Mouse (Mus musculus) heart, adult 2 months (tissue): ENCODE data around the gene Nav3. TPM values are rescaled to one million over a fixed set of nuclear protein-coding genes. Genes with fewer than 3 reads are reported as not detected.

Experiments used
- DNase-seq, 2 experiments: peaks; one replicate each; pipeline ENCODE4 v3.0.0; 2021
- H3K27ac ChIP-seq: fragments of 200-600 bp; 2 replicates; pipeline ENCODE4 v1.8.1; 2022
- H3K27me3 ChIP-seq: fragments of 200-500 bp; 2 replicates; pipeline ENCODE4 v1.6.1; 2012; ENCODE audit warnings: mild to moderate bottlenecking, low read length, inconsistent platforms, mixed read lengths; ENCODE audit not compliant: control insufficient read depth, insufficient read depth
- H3K36me3 ChIP-seq: fragments of 200-500 bp; 2 replicates; pipeline ENCODE4 v1.6.1; 2012; ENCODE audit warnings: low read length, inconsistent platforms; ENCODE audit not compliant: control insufficient read depth, insufficient read depth
- H3K4me1 ChIP-seq: fragments of 200-500 bp; 2 replicates; pipeline ENCODE4 v1.6.1; 2011; ENCODE audit warnings: low read length; ENCODE audit not compliant: control insufficient read depth, insufficient read depth
- H3K4me3 ChIP-seq: fragments of 200-600 bp; 2 replicates; pipeline ENCODE4 v1.8.1; 2022
- H3K79me2 ChIP-seq: fragments of 200-500 bp; replicated peaks from 2 replicates; pipeline ENCODE4 v1.6.1; 2012; ENCODE audit warnings: mild to moderate bottlenecking, inconsistent platforms, low read length, moderate library complexity, mixed read lengths; ENCODE audit not compliant: control insufficient read depth, insufficient read depth
- H3K9ac ChIP-seq: fragments of 200-500 bp; 2 replicates; pipeline ENCODE4 v1.6.1; 2012; ENCODE audit warnings: low read depth, mild to moderate bottlenecking, control low read depth, inconsistent platforms, low read length, mixed read lengths
- CTCF ChIP-seq: fragments of 200-600 bp; IDR thresholded peaks from 2 replicates; pipeline ENCODE4 v1.8.1; 2022; ENCODE audit warnings: antibody characterized with exemption, mild to moderate bottlenecking, moderate library complexity
- EP300 ChIP-seq: fragments of 200-500 bp; IDR thresholded peaks from 2 replicates; pipeline ENCODE4 v1.6.1; 2011; ENCODE audit warnings: low read depth, low read length, control low read depth; ENCODE audit not compliant: insufficient read depth
- POLR2A ChIP-seq: fragments of 200-500 bp; IDR thresholded peaks from 2 replicates; pipeline ENCODE4 v1.6.1; 2011; ENCODE audit warnings: mild to moderate bottlenecking, low read depth, low read length, control low read depth; ENCODE audit not compliant: insufficient read depth
- WGBS: fragments of 180-500 bp; shearing (Covaris S2); methylation state at CpG from one replicate; pipeline ENCODE4 v1.1.7; 2018; 5-methylcytosine and 5-hydroxymethylcytosine counted together
- intact Hi-C: fragments of 180-260 bp; cut with DNase I; formaldehyde crosslinking; loops from one replicate; pipeline ENCODE4 v1.15.1; 2025
- polyA plus RNA-seq: library from polyadenylated mRNA; depleted of rRNA; stranded (reverse); fragments of >200 nt; gene quantifications from 2 replicates; pipeline ENCODE4 v1.2.3, GENCODE M21; 2012
- total RNA-seq, 2 experiments: library from RNA; stranded (reverse); gene quantifications; 2 replicates each; pipeline ENCODE4 v1.2.3; 2021

Nav3 gene
- total and polyA plus RNA-seq, 3 experiments = 1.1 to 3.6 (median 2.0) TPM

GRCm38 (mm10) chr10:109865391-109865790, 590.6 kb downstream of the Nav3 start:
- intact Hi-C loops = no loop called here
- no peak overlapping the region for H3K4me3 ChIP-seq
- H3K4me1 ChIP-seq = no peaks in the 10 kb centered on the region; the same call in 1 of the 2 replicates
- TF ChIP-seq CTCF (no peak), EP300 (no peak), POLR2A (no peak)
- no peaks in the 10 kb centered on the region for H3K27me3 ChIP-seq
- H3K9ac ChIP-seq = no peak overlapping the region
- H3K36me3 ChIP-seq = no peaks in the 10 kb centered on the region
- H3K79me2 ChIP-seq = no peaks in the 10 kb centered on the region
- no peak overlapping the region for H3K27ac ChIP-seq
- DNase-seq = no peak
- WGBS = 38% methylated on average over 1 of the region's 2 CpGs

GRCm38 (mm10) chr10:109864708-109865107, 591.3 kb downstream of the Nav3 start:
- intact Hi-C loops = loop anchor here (1.0 kb wide), 1 partner anchor 99 kb away; no protein-coding TSS in a partner anchor
- H3K79me2 ChIP-seq = no peaks in the 10 kb centered on the region
- H3K9ac ChIP-seq = no peak overlapping the region
- no peaks in the 10 kb centered on the region for H3K36me3 ChIP-seq
- no peak for DNase-seq
- H3K4me1 ChIP-seq = no peaks in the 10 kb centered on the region; the same call in 1 of the 2 replicates
- no peak overlapping the region for H3K27ac ChIP-seq
- H3K4me3 ChIP-seq = no peak overlapping the region
- H3K27me3 ChIP-seq = no peaks in the 10 kb centered on the region
- no peak for TF ChIP-seq POLR2A
- no peak for TF ChIP-seq EP300
- peak; percentile 78 for TF ChIP-seq CTCF
- WGBS = 13% methylated on average over 4 of the region's 4 CpGs

- Histone ChIP-seq H3K4me3 (no peak overlapping the region), H3K27me3 (no peaks in the 10 kb centered on the region), H3K27ac (no peak overlapping the region), H3K9ac (no peak overlapping the region), H3K4me1 (no peaks in the 10 kb centered on the region; the same call in 1 of the 2 replicates), H3K79me2 (no peaks in the 10 kb centered on the region), H3K36me3 (no peaks in the 10 kb centered on the region)
- no peak for DNase-seq
- no peak for TF ChIP-seq POLR2A
- peak; percentile 82 for TF ChIP-seq CTCF
- no peak for TF ChIP-seq EP300
- intact Hi-C loops = no loop called here
- WGBS = 54% methylated on average over 2 of the region's 2 CpGs
Observed at GRCm38 (mm10) chr10:109861275-109861674, 594.7 kb downstream of the Nav3 start.

GRCm38 (mm10) chr10:109858568-109858967, 597.4 kb downstream of the Nav3 start:
- no peak overlapping the region for H3K4me3 ChIP-seq
- H3K36me3 ChIP-seq = no peaks in the 10 kb centered on the region
- no peak overlapping the region for H3K9ac ChIP-seq
- 79% methylated on average over 2 of the region's 2 CpGs for WGBS
- intact Hi-C loops = no loop called here
- H3K27me3 ChIP-seq = no peaks in the 10 kb centered on the region
- DNase-seq = no peak
- TF ChIP-seq EP300 = no peak
- no peak for TF ChIP-seq POLR2A
- no peak for TF ChIP-seq CTCF
- no peaks in the 10 kb centered on the region for H3K4me1 ChIP-seq
- no peaks in the 10 kb centered on the region for H3K79me2 ChIP-seq
- H3K27ac ChIP-seq = no peak overlapping the region

GRCm38 (mm10) chr10:109852392-109852791, 603.6 kb downstream of the Nav3 start:
- intact Hi-C loops = no loop called here
- H3K4me1 ChIP-seq = no peaks in the 10 kb centered on the region
- WGBS = 42% methylated on average over 7 of the region's 7 CpGs
- H3K27me3 ChIP-seq = no peaks in the 10 kb centered on the region
- H3K27ac ChIP-seq = no peak overlapping the region
- H3K36me3 ChIP-seq = peaks cover 3% of the 10 kb centered on the region; the same call in 1 of the 2 replicates
- H3K9ac ChIP-seq = no peak overlapping the region
- no peak for DNase-seq
- H3K79me2 ChIP-seq = no peaks in the 10 kb centered on the region
- TF ChIP-seq POLR2A (no peak), EP300 (no peak), CTCF (no peak)
- no peak overlapping the region for H3K4me3 ChIP-seq

GRCm38 (mm10) chr10:109847631-109848030, 608.4 kb downstream of the Nav3 start:
- DNase-seq = no peak
- no peaks in the 10 kb centered on the region for H3K27me3 ChIP-seq
- H3K36me3 ChIP-seq = peaks cover 3% of the 10 kb centered on the region; the same call in 1 of the 2 replicates
- H3K9ac ChIP-seq = no peak overlapping the region
- intact Hi-C loops = no loop called here
- no peaks in the 10 kb centered on the region for H3K4me1 ChIP-seq
- TF ChIP-seq POLR2A (no peak), EP300 (no peak)
- H3K79me2 ChIP-seq = no peaks in the 10 kb centered on the region
- 76% methylated on average over 4 of the region's 4 CpGs for WGBS
- no peak overlapping the region for H3K4me3 ChIP-seq
- no peak overlapping the region for H3K27ac ChIP-seq
